Mouse (Mus musculus) thymus, adult 18-20 months (tissue): ENCODE measurements around the gene E4f1.
A peak's percentile ranks its signal among the peaks of the same experiment; 100 is the strongest.

ENCODE experiments used
- DNase-seq, 2 experiments: peaks; one replicate each; pipeline ENCODE4 v3.0.0; 2022; ENCODE audit warnings: mixed read lengths in 2 of 2

E4f1 gene

DNA sequence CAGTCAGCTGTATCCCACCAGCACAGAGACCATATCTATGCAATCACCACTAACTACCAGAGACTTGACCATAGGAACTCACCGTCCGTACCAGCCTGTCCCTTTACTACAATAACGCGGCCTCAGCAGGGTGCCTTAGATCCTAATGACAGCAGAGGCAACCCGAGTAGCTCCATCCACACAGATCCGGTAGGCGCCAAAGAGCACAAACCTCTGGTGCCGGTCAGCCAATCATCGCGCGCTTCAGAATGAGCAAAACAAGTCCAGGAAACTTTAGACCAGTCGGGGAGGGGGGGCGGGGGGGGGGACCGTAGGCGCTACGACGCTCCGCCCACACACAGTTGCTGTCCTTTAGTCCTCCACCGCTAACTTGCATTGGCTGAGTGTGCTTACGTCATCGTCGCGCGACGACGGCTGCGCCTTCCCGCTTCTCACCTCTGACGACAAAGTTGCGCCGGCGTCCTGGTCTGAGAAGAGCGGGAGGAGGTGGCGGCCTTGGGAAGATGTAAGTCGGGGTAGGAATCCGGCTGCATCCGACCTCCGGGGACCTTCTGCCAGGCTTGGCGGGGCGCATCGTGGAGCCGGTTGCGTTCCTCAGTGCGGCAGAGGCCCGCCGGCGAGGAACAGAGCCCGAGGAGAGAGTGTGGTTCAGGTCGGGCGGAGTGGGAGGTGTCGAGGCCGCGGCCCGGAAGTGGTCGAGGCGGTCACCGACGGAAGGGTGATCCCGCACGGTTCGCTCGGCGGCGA is 55.7 kb downstream of the E4f1 start, which contains the start of gene Rnps1:
Rnps1 (plus strand) TSS at position 336 of the 747 bp plus-strand sequence.
- DNase-seq = peak; percentile 82 to 89

DNA sequence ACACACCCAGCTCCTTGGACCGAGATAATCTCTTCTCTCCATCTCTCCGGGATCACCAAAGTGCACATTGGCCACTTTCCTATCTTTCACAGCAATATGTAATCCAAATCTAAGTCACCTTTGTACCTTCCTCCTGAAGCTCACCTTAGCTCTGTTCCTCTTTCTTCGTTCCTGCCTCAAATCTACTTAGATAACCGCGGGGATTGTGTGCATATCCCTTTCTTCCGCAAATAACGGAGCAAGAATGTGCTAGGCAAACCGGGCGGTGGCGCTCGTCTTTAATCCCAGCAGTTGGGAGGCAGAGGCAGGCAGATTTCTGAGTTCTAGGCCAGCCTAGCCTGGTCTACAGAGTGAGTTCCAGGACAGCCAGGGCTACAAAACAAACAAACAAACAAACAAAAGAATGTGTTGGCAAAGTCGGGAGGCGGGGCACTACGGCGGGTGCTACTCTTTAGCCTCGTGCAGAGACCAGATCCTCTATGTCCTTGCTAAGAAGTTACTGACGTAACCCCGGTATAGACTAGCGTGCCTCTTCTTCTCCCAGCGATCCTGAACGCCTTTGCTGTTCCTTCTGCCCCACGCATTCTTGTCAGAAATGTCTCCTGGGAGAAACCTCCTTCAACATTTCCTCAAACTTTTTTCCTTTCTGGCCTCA is 56.4 kb downstream of the E4f1 start:
- peak; percentile 20 to 44 for DNase-seq

DNA sequence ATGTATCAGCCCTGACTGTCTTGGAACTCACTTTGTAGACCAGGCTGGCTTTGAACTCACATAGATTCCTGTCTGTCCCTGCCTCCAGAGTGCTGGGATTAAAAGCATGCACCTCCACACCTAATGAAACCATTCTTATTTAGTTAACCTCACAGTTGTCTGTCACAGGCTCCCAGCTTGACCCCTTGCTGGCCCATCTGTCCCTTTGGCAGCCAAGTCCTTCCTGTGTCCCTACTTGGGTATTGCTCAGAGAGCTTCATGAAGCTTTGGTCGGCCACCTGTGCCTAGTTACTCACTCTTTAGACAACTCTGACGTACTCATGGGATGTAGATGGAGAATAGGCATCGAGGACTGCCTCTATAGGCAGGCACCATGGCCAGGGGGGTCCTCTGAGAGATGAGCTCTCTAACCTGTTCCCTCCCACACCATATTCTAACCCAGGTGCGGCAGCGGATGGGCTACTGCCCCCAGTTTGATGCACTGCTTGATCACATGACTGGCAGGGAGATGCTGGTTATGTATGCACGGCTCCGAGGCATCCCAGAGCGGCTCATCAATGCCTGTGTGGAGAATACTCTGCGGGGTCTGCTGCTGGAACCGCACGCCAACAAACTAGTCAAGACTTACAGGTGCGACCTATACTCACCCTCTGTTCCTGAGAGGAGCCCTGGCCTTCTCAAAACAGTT is 62.9 kb downstream of the E4f1 start:
- no peak for DNase-seq

DNA sequence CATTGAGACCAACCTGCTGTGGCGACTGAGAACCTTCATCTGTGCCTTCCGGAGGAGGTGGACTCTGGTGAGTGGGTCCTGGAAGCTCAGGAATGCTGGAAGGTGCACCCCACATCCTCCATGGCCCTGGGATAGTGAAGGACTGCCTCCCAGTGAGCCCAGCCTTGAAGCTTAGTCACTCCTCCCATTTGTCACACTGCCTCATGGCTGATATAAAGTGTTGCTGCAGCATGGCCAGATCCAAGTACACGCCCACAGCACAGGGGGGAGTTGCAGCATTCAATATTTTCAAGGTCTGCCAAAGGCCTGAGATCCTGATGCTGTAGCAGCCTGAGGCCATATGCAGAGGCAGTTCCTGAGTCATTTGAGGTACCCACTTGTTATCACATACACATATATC is 67.7 kb downstream of the E4f1 start:
- no peak for DNase-seq

DNA sequence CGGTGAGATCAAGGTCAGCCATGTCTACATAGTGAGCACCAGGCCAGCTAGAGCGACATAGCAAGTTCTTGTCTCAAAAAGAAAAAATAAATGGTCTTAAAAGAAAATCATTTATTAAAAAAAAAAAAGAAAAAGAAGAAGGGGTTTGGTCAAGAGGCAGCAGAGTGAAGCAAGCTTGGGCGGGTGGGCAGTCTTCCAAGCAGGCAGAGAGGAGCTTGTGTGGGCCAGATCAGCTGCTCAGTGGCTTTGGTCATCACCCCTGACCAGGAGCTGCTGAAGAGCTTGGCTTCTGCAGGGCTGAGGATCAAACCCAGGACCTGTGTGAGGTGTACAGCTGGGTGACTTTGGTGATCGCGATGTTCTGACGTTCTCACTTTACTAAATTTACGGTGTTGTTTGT is 75.7 kb downstream of the E4f1 start:
- no peak for DNase-seq
